Mouse (Mus musculus): ENCODE data around the gene Siah2. TPM values are rescaled to one million over a fixed set of nuclear protein-coding genes. Genes with fewer than 3 reads are reported as not detected.

The Siah2 gene
- polyA plus RNA-seq, 1 experiment from 2014 or later = 4.2 TPM

DNA sequence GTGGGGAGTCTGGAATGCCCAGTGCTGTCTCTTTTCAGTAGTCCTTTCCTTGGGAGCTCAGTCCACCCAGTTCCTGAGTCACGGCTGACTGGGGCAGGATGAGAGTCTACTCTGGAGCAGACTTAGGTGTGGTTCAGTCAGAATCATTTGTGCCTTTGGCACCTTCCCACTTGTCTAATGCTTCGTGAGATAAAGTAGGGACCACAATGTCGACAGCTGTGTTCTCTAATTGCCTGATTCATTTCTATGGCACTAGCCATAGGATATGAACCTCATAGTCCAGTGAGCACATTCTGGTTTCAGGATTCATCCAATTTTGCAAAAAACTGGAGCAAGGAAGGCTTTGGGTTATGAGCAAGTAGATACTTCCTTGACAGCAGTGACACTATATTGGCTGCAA is 34.2 kb upstream of the Siah2 start:
- no peak for ATAC-seq (ENCODE audit: insufficient number of reproducible peaks, low FRiP score, low TSS enrichment, low read depth)
- no peak overlapping the region for H3K27ac ChIP-seq (replicated peaks; ENCODE audit: low read depth, low read length)
- H3K36me3 ChIP-seq (ENCODE audit: control insufficient read depth, insufficient read depth, low read length) = no peaks in the 10 kb centered on the region
- WGBS = 76% methylated on average over 3 of the region's 3 CpGs
- no peaks in the 10 kb centered on the region for H3K9me3 ChIP-seq (ENCODE audit: control insufficient read depth, low read length)
- H3K4me1 ChIP-seq (ENCODE audit: control insufficient read depth, insufficient read depth, low read length) = no peaks in the 10 kb centered on the region
- no peak overlapping the region for H3K4me2 ChIP-seq (ENCODE audit: low read depth, severe bottlenecking)
- DNase-seq (ENCODE audit: low spot score) = no peak
- no peak overlapping the region for H3K9ac ChIP-seq (ENCODE audit: low read length)
- no peaks in the 10 kb centered on the region for H3K27me3 ChIP-seq (ENCODE audit: control insufficient read depth, insufficient read depth, low read length)
- H3K4me3 ChIP-seq (ENCODE audit: low read depth, low read length) = no peak overlapping the region

GRCm38 (mm10) chr3:58724815-58725214 is 32.6 kb upstream of the Siah2 start:
- Histone ChIP-seq H3K4me3 (ENCODE audit: low read depth, low read length) (no peak overlapping the region), H3K27ac (replicated peaks; ENCODE audit: low read depth, low read length) (no peak overlapping the region), H3K36me3 (ENCODE audit: control insufficient read depth, insufficient read depth, low read length) (no peaks in the 10 kb centered on the region), H3K4me1 (ENCODE audit: control insufficient read depth, insufficient read depth, low read length) (no peaks in the 10 kb centered on the region), H3K9me3 (ENCODE audit: control insufficient read depth, low read length) (no peaks in the 10 kb centered on the region), H3K9ac (ENCODE audit: low read length) (no peak overlapping the region), H3K4me2 (ENCODE audit: low read depth, severe bottlenecking) (no peak overlapping the region), H3K27me3 (ENCODE audit: control insufficient read depth, insufficient read depth, low read length) (no peaks in the 10 kb centered on the region)
- no peak for DNase-seq (ENCODE audit: low spot score)
- ATAC-seq (ENCODE audit: insufficient number of reproducible peaks, low FRiP score, low TSS enrichment, low read depth) = no peak

GRCm38 (mm10) chr3:58723656-58724055 is 31.5 kb upstream of the Siah2 start:
- ATAC-seq (ENCODE audit: insufficient number of reproducible peaks, low FRiP score, low TSS enrichment, low read depth) = no peak
- no peak overlapping the region for H3K4me3 ChIP-seq (ENCODE audit: low read depth, low read length)
- WGBS = 95% methylated on average over 2 of the region's 2 CpGs

GRCm38 (mm10) chr3:58719461-58720230 is 27.4 kb upstream of the Siah2 start:
- Histone ChIP-seq H3K36me3 (ENCODE audit: control insufficient read depth, insufficient read depth, low read length) (no peaks in the 10 kb centered on the region), H3K4me3 (ENCODE audit: low read depth, low read length) (no peak overlapping the region), H3K27ac (replicated peaks; ENCODE audit: low read depth, low read length) (no peak overlapping the region), H3K4me1 (ENCODE audit: control insufficient read depth, insufficient read depth, low read length) (no peaks in the 10 kb centered on the region), H3K27me3 (ENCODE audit: control insufficient read depth, insufficient read depth, low read length) (no peaks in the 10 kb centered on the region), H3K4me2 (ENCODE audit: low read depth, severe bottlenecking) (no peak overlapping the region), H3K9ac (ENCODE audit: low read length) (no peak overlapping the region), H3K9me3 (ENCODE audit: control insufficient read depth, low read length) (peaks cover 3% of the 10 kb centered on the region; the same call in 1 of the 2 replicates)
- DNase-seq (ENCODE audit: low spot score) = no peak
- ATAC-seq (ENCODE audit: insufficient number of reproducible peaks, low FRiP score, low TSS enrichment, low read depth) = no peak
- 87% methylated on average over 9 of the region's 9 CpGs for WGBS

More at GRCm38 (mm10) chr3:58723656-58724055, 31.5 kb upstream of the Siah2 start:
- Histone ChIP-seq H3K27ac (replicated peaks; ENCODE audit: low read depth, low read length) (no peak overlapping the region), H3K36me3 (ENCODE audit: control insufficient read depth, insufficient read depth, low read length) (no peaks in the 10 kb centered on the region), H3K4me1 (ENCODE audit: control insufficient read depth, insufficient read depth, low read length) (no peaks in the 10 kb centered on the region), H3K4me2 (ENCODE audit: low read depth, severe bottlenecking) (no peak overlapping the region), H3K9ac (ENCODE audit: low read length) (no peak overlapping the region), H3K27me3 (ENCODE audit: control insufficient read depth, insufficient read depth, low read length) (no peaks in the 10 kb centered on the region), H3K9me3 (ENCODE audit: control insufficient read depth, low read length) (no peaks in the 10 kb centered on the region)
- DNase-seq (ENCODE audit: low spot score) = no peak

DNA sequence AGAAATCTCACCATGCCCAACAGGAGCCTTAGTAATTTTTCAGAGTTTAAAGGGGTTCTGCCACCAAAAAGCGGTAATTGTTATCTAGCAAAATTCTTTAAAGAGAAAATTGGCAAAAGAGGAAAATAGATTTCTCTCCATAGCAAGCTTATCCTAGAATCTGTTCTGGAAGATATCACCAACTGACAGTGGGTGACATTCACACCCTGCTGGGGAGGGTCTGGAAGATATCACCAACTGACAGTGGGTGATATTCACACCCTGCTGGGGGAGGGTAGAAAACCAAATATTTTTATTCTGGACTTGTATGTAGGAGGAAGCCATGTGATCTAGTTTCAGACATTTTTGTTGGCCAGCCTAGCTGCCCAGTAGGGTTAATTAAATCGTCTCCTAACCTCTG is 24.5 kb upstream of the Siah2 start:
- no peaks in the 10 kb centered on the region for H3K4me1 ChIP-seq (ENCODE audit: control insufficient read depth, insufficient read depth, low read length)
- DNase-seq (ENCODE audit: low spot score) (no peak), ATAC-seq (ENCODE audit: insufficient number of reproducible peaks, low FRiP score, low TSS enrichment, low read depth) (no peak)
- peaks cover 3% of the 10 kb centered on the region; the same call in 1 of the 2 replicates for H3K9me3 ChIP-seq (ENCODE audit: control insufficient read depth, low read length)
- H3K27me3 ChIP-seq (ENCODE audit: control insufficient read depth, insufficient read depth, low read length) = no peaks in the 10 kb centered on the region
- H3K27ac ChIP-seq (replicated peaks; ENCODE audit: low read depth, low read length) = no peak overlapping the region
- 80% methylated on average over 2 of the region's 2 CpGs for WGBS
- no peak overlapping the region for H3K9ac ChIP-seq (ENCODE audit: low read length)
- H3K4me2 ChIP-seq (ENCODE audit: low read depth, severe bottlenecking) = no peak overlapping the region
- no peaks in the 10 kb centered on the region for H3K36me3 ChIP-seq (ENCODE audit: control insufficient read depth, insufficient read depth, low read length)
- H3K4me3 ChIP-seq (ENCODE audit: low read depth, low read length) = no peak overlapping the region

DNA sequence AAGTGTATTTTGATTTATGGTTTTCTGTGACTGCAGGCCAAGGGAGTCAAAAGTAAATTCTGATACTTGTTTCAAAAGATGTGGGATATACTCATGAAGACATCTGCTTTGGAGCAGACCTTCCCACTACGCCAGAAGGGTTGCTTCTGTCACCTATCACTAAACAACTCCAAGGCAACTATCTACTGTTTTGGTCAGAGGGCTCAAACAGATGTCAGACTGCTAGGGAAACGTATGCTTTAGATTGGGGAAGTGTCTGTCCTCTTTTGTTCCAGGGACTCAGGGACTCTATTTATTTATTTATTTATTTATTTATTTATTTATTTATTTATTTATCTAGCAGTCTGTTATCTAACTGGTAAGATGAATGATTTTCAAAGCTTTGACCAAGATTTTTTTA is 22.6 kb upstream of the Siah2 start:
- Histone ChIP-seq H3K27me3 (ENCODE audit: control insufficient read depth, insufficient read depth, low read length) (no peaks in the 10 kb centered on the region), H3K4me1 (ENCODE audit: control insufficient read depth, insufficient read depth, low read length) (no peaks in the 10 kb centered on the region), H3K9me3 (ENCODE audit: control insufficient read depth, low read length) (peaks cover 3% of the 10 kb centered on the region; the same call in 1 of the 2 replicates), H3K4me3 (ENCODE audit: low read depth, low read length) (no peak overlapping the region), H3K36me3 (ENCODE audit: control insufficient read depth, insufficient read depth, low read length) (no peaks in the 10 kb centered on the region), H3K27ac (replicated peaks; ENCODE audit: low read depth, low read length) (no peak overlapping the region), H3K9ac (ENCODE audit: low read length) (no peak overlapping the region), H3K4me2 (ENCODE audit: low read depth, severe bottlenecking) (no peak overlapping the region)
- ATAC-seq (ENCODE audit: insufficient number of reproducible peaks, low FRiP score, low TSS enrichment, low read depth) (no peak), DNase-seq (ENCODE audit: low spot score) (no peak)
- 58% methylated on average over 2 of the region's 2 CpGs for WGBS

GRCm38 (mm10) chr3:58714034-58714433 is 21.8 kb upstream of the Siah2 start:
- 64% methylated on average over 2 of the region's 2 CpGs for WGBS

DNA sequence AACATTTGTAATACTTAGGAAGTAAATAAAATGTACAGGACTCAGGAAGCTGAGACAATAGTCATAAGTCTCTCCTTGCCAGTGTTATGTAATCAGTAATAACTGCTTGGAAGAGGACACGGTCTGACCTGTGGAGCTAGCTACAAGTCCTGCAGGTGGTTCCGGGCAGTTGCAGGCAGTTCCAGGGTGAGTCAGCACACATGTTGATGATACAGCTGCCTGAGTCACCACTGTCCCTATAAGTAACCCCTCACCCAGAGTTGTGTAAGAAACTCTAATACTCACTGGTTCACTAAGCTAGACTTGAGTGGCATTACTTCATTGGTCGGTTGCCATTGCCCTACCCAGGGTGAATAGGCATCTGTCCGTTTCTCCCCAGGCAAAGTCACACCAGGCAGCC is 21.0 kb upstream of the Siah2 start:
- Histone ChIP-seq H3K9ac (ENCODE audit: low read length) (no peak overlapping the region), H3K27ac (replicated peaks; ENCODE audit: low read depth, low read length) (no peak overlapping the region), H3K9me3 (ENCODE audit: control insufficient read depth, low read length) (peaks cover 3% of the 10 kb centered on the region; the same call in 1 of the 2 replicates), H3K4me1 (ENCODE audit: control insufficient read depth, insufficient read depth, low read length) (no peaks in the 10 kb centered on the region), H3K4me3 (ENCODE audit: low read depth, low read length) (no peak overlapping the region), H3K27me3 (ENCODE audit: control insufficient read depth, insufficient read depth, low read length) (no peaks in the 10 kb centered on the region), H3K4me2 (ENCODE audit: low read depth, severe bottlenecking) (no peak overlapping the region), H3K36me3 (ENCODE audit: control insufficient read depth, insufficient read depth, low read length) (no peaks in the 10 kb centered on the region)
- DNase-seq (ENCODE audit: low spot score) = no peak
- WGBS = 81% methylated on average over 4 of the region's 4 CpGs
- ATAC-seq (ENCODE audit: insufficient number of reproducible peaks, low FRiP score, low TSS enrichment, low read depth) = no peak

More at GRCm38 (mm10) chr3:58714034-58714433, 21.8 kb upstream of the Siah2 start:
- no peak overlapping the region for H3K4me3 ChIP-seq (ENCODE audit: low read depth, low read length)
- no peak overlapping the region for H3K4me2 ChIP-seq (ENCODE audit: low read depth, severe bottlenecking)
- H3K36me3 ChIP-seq (ENCODE audit: control insufficient read depth, insufficient read depth, low read length) = no peaks in the 10 kb centered on the region
- H3K9me3 ChIP-seq (ENCODE audit: control insufficient read depth, low read length) = peaks cover 3% of the 10 kb centered on the region; the same call in 1 of the 2 replicates
- DNase-seq (ENCODE audit: low spot score) (no peak), ATAC-seq (ENCODE audit: insufficient number of reproducible peaks, low FRiP score, low TSS enrichment, low read depth) (no peak)
- H3K4me1 ChIP-seq (ENCODE audit: control insufficient read depth, insufficient read depth, low read length) = no peaks in the 10 kb centered on the region
- H3K27me3 ChIP-seq (ENCODE audit: control insufficient read depth, insufficient read depth, low read length) = no peaks in the 10 kb centered on the region
- H3K27ac ChIP-seq (replicated peaks; ENCODE audit: low read depth, low read length) = no peak overlapping the region
- H3K9ac ChIP-seq (ENCODE audit: low read length) = no peak overlapping the region

GRCm38 (mm10) chr3:58704547-58704946 is 12.3 kb upstream of the Siah2 start:
- Histone ChIP-seq H3K9me3 (ENCODE audit: control insufficient read depth, low read length) (no peaks in the 10 kb centered on the region), H3K36me3 (ENCODE audit: control insufficient read depth, insufficient read depth, low read length) (no peaks in the 10 kb centered on the region), H3K27me3 (ENCODE audit: control insufficient read depth, insufficient read depth, low read length) (no peaks in the 10 kb centered on the region), H3K27ac (replicated peaks; ENCODE audit: low read depth, low read length) (no peak overlapping the region), H3K4me2 (ENCODE audit: low read depth, severe bottlenecking) (no peak overlapping the region), H3K9ac (ENCODE audit: low read length) (no peak overlapping the region), H3K4me1 (ENCODE audit: control insufficient read depth, insufficient read depth, low read length) (no peaks in the 10 kb centered on the region), H3K4me3 (ENCODE audit: low read depth, low read length) (no peak overlapping the region)
- 81% methylated on average over 4 of the region's 4 CpGs for WGBS
- ATAC-seq (ENCODE audit: insufficient number of reproducible peaks, low FRiP score, low TSS enrichment, low read depth) = no peak
- DNase-seq (ENCODE audit: low spot score) = no peak

All from limb, embryonic 11.5 days (tissue).